Mouse (Mus musculus) liver, embryonic 14.5 days (tissue): Measurements from ENCODE around the gene Tent4a. TPM values are rescaled to one million over a fixed set of nuclear protein-coding genes. Genes with fewer than 3 reads are reported as not detected.
"Not testable (repeated sequence)": the region's sequence is repeated elsewhere in the genome, so short reads cannot be mapped to it uniquely, and the experiment has no call there.

Source experiments
- ATAC-seq: fragments of 200-750 bp; cut with Nextera tagmentation; 2 replicates; pipeline ENCODE4 v1.8.0; 2017; ENCODE audit warnings: moderate number of reproducible peaks, mild to moderate bottlenecking, moderate library complexity; ENCODE audit not compliant: insufficient read depth
- DNase-seq, 3 experiments: peaks; one replicate each; pipeline ENCODE4 v3.0.0-alpha.2; 2012 to 2013; ENCODE audit warnings: low read depth in 3 of 3, low spot score in 3 of 3
- H3K27ac ChIP-seq: fragments of 300-500 bp; sonication (generic); 2 replicates; pipeline ENCODE4 v1.5.1; 2014; ENCODE audit warnings: moderate library complexity, mild to moderate bottlenecking, control low read depth, inconsistent platforms
- H3K27me3 ChIP-seq: fragments of 300-500 bp; sonication (generic); 2 replicates; pipeline ENCODE4 v1.6.1; 2014; ENCODE audit warnings: mild to moderate bottlenecking, low read length, moderate library complexity; ENCODE audit not compliant: control insufficient read depth, insufficient read depth
- H3K36me3 ChIP-seq: fragments of 300-500 bp; sonication (generic); replicated peaks from 2 replicates; pipeline ENCODE4 v1.6.1; 2014; ENCODE audit warnings: low read depth; ENCODE audit not compliant: control insufficient read depth, insufficient read depth
- H3K4me1 ChIP-seq, 2 experiments: fragments of 200-500 bp in 1 of 2; fragments of 300-500 bp in 1 of 2; sonication (generic) in 1 of 2; replicated peaks; 2 replicates each; pipeline ENCODE4 v1.6.1; 2012 to 2014; ENCODE audit warnings: antibody characterized with exemption in 1 of 2, inconsistent platforms in 1 of 2, low read length in 1 of 2; ENCODE audit not compliant: control insufficient read depth in 2 of 2, insufficient read depth in 2 of 2
- H3K4me2 ChIP-seq: fragments of 300-500 bp; sonication (generic); 2 replicates; pipeline ENCODE4 v1.6.1; 2014; ENCODE audit warnings: low read depth, mild to moderate bottlenecking, control low read depth, moderate library complexity
- H3K4me3 ChIP-seq, 2 experiments: fragments of 200-500 bp in 1 of 2; fragments of 300-500 bp in 1 of 2; sonication (generic) in 1 of 2; 2 replicates each; pipeline ENCODE4 v1.5.1; 2012 to 2014; ENCODE audit warnings: low read depth in 2 of 2, low read length in 2 of 2, mild to moderate bottlenecking in 2 of 2, control low read depth in 1 of 2, inconsistent platforms in 1 of 2, moderate library complexity in 1 of 2; ENCODE audit not compliant: insufficient read depth in 1 of 2
- H3K9ac ChIP-seq: fragments of 300-500 bp; sonication (generic); replicated peaks from 2 replicates; pipeline ENCODE4 v1.6.1; 2014; ENCODE audit warnings: mild to moderate bottlenecking, control low read depth, moderate library complexity
- H3K9me3 ChIP-seq: fragments of 300-500 bp; sonication (generic); 2 replicates; pipeline ENCODE4 v1.6.1; 2016; ENCODE audit warnings: low read length, mixed read lengths; ENCODE audit not compliant: control insufficient read depth
- CTCF ChIP-seq: IDR thresholded peaks from 2 replicates; pipeline ENCODE4 v1.5.1; 2016; ENCODE audit warnings: antibody characterized with exemption, low read depth, control low read depth
- EP300 ChIP-seq: IDR thresholded peaks from 2 replicates; pipeline ENCODE4 v1.6.1; 2016; ENCODE audit warnings: antibody characterized with exemption, low read depth
- WGBS: fragments of 180-500 bp; shearing (Covaris S2); extraction: QIAGEN DNeasy Blood & Tissue Kit; methylation state at CpG from one replicate; pipeline ENCODE4 v1.1.7; 2014; ENCODE audit not compliant: insufficient replicate concordance; 5-methylcytosine and 5-hydroxymethylcytosine counted together
- polyA plus RNA-seq, 2 experiments: library from polyadenylated mRNA; depleted of rRNA in 1 of 2; stranded (reverse) in 1 of 2; unstranded in 1 of 2; fragments of >200 nt; fragmentation: Nextera tagmentation in 1 of 2; extraction: Ambion mirVana in 1 of 2; gene quantifications; 2 replicates each; pipeline versions ENCODE4 v1.2.1 to v1.2.3; 2012 to 2014

Gene Tent4a
- polyA plus RNA-seq, 2 experiments, result 2.3 to 6.3 TPM

DNA sequence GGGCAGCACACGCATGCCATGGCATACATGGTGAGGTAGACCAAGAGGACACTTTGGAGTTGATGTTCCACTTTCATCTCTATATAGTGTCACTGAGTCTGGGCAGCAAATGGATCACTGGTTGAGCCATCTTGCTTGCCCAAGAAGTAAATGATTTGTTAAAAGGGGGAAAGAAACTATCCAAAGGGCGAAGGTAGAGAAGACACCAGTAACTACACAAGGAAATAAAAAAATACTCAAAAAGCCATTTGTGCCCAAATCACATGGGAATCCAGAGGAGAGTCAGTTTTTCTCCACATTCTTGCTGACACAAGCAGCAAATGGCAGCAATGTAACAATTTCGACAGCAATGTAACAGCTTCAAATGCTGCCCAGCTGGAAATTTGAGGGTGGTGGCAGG, 38.2 kb upstream of the Tent4a start:
- H3K27me3 ChIP-seq, result no peaks in the 10 kb centered on the region
- no peak for DNase-seq
- H3K9me3 ChIP-seq, result no peaks in the 10 kb centered on the region
- H3K27ac ChIP-seq, result no peak overlapping the region
- H3K4me1 ChIP-seq, result no peaks in the 10 kb centered on the region
- H3K4me3 ChIP-seq, result no peak overlapping the region
- H3K36me3 ChIP-seq, result no peaks in the 10 kb centered on the region
- H3K4me2 ChIP-seq, result no peak overlapping the region
- no peak for ATAC-seq
- 68% methylated on average over 3 of the region's 3 CpGs for WGBS
- H3K9ac ChIP-seq, result no peak overlapping the region
- no peak for TF ChIP-seq EP300
- TF ChIP-seq CTCF, result no peak

DNA sequence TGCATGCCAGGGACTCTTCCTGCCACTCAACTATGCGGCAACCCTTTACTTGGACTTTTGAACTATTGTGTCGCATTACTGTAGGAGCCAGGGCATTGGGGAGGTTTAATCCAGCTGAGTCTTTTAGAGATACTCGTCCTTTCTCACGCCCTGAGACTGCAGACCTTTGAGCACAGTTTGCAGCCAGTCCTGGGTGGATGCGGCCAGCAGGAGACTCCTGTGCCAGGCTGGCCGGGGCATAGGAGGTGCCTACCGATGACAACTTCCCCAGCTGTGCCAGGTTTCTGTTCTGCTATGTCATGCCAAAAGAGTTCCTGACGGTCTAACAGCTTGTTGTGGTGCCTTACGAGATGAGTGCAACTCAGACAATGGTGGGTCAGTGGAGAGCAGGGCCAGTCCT, 34.8 kb upstream of the Tent4a start:
- TF ChIP-seq EP300 (no peak), CTCF (no peak)
- H3K36me3 ChIP-seq, result no peaks in the 10 kb centered on the region
- no peaks in the 10 kb centered on the region for H3K4me1 ChIP-seq
- 59% methylated on average over 9 of the region's 9 CpGs for WGBS
- H3K9ac ChIP-seq, result no peak overlapping the region
- DNase-seq, result no peak
- no peak overlapping the region for H3K27ac ChIP-seq
- no peak for ATAC-seq
- no peak overlapping the region for H3K4me3 ChIP-seq
- H3K27me3 ChIP-seq, result no peaks in the 10 kb centered on the region
- no peak overlapping the region for H3K4me2 ChIP-seq
- no peaks in the 10 kb centered on the region for H3K9me3 ChIP-seq

DNA sequence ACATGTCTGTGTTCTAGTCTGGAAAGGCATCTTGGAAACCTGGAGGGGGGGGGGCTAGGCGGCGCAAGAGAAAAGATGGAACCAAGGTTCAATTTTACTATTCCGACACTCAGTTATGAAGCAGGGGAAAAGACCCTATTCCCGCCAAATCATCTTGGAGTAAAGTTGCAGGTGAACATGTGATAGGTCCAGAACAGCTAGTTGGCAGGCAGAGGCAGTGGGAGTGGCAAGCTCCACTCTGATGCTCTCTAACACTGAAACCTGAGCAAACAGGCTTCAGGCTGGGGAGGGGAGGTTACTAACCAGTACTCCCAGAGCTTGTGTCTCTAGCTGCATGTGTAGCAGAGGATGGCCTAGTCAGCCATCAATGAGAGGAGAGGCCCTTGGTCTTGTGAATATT, 31.0 kb upstream of the Tent4a start:
- not testable (repeated sequence) for H3K27ac ChIP-seq, H3K36me3 ChIP-seq, ATAC-seq, H3K27me3 ChIP-seq, H3K4me2 ChIP-seq, H3K9ac ChIP-seq, DNase-seq, H3K9me3 ChIP-seq, H3K4me3 ChIP-seq, H3K4me1 ChIP-seq
- 80% methylated on average over 4 of the region's 4 CpGs for WGBS

DNA sequence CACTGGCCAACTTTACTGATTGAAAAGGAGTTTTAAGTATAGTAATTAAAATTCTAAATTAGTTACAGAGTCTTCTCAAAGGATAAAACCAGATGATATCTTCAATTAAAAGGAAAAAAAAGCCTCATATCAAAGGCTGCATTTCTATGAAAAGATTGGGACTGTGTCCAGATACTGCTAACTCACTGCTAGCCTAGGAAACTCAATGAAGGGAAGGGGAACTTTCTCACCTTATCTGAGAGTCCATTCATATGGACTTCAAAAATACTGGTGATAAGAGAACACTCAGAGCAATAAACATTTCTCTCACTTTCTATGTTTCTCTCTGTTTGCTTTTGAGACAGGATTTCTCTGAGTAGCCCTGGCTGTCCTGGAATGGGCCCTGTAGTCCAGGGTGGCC, 30.2 kb upstream of the Tent4a start:
- no peaks in the 10 kb centered on the region for H3K36me3 ChIP-seq
- DNase-seq, result no peak
- no peak for TF ChIP-seq CTCF
- TF ChIP-seq EP300, result no peak
- no peak overlapping the region for H3K4me2 ChIP-seq
- no peaks in the 10 kb centered on the region for H3K9me3 ChIP-seq
- no peak overlapping the region for H3K9ac ChIP-seq
- ATAC-seq, result no peak
- no peak overlapping the region for H3K27ac ChIP-seq
- no peaks in the 10 kb centered on the region for H3K27me3 ChIP-seq
- H3K4me3 ChIP-seq, result no peak overlapping the region
- no peaks in the 10 kb centered on the region for H3K4me1 ChIP-seq

DNA sequence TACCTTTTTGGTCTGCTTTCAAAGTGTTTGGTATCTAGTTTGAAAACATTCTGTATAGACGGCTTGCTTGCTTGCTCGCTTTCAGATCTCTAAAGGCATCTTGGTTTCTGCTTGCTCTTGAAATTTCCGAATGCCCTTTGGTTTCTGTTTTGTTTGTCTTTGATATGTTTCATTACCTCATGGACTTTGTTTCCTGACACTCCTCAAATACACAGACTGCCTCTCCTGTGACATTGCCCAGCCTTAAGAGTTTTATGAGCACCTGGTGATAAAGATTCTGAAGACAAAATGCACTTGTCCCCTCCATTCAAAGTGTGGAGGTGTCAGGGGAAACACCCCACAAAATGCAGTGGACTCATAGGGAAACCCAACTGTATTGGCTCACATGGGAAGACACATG, 29.5 kb upstream of the Tent4a start:
- Histone ChIP-seq H3K4me2 (no peak overlapping the region), H3K4me3 (no peak overlapping the region), H3K36me3 (no peaks in the 10 kb centered on the region), H3K9me3 (no peaks in the 10 kb centered on the region), H3K4me1 (no peaks in the 10 kb centered on the region), H3K27me3 (no peaks in the 10 kb centered on the region), H3K27ac (no peak overlapping the region), H3K9ac (no peak overlapping the region)
- WGBS, result 54% methylated on average over 3 of the region's 3 CpGs
- ATAC-seq (no peak), DNase-seq (no peak)
- no peak for TF ChIP-seq CTCF
- no peak for TF ChIP-seq EP300
